Mouse (Mus musculus): ENCODE data around the gene Urod. TPM values are rescaled to one million over a fixed set of nuclear protein-coding genes. Genes with fewer than 3 reads are reported as not detected.
A peak's percentile ranks its signal among the peaks of the same experiment; 100 is the strongest.

Gene Urod
- 88.9 and 99.1 TPM in 2 replicates for polyA plus RNA-seq (2015; fragmentation: Nextera tagmentation; extraction: Ambion mirVana)

GRCm38 (mm10) chr4:116993672-116994621, at the start of gene Urod:
Gene Urod (minus strand): TSS chr4:116994413.
- ATAC-seq (ENCODE audit: extremely low read depth, insufficient number of reproducible peaks, low FRiP score, low TSS enrichment), result peak; percentile 90
- Histone ChIP-seq H3K9me3 (no peaks in the 10 kb centered on the region), H3K27ac (replicated peaks) (peak within 1 kb of the TSS; percentile 75), H3K27me3 (replicated peaks) (peaks cover 8% of the 10 kb centered on the region; the same call in 1 of the 2 replicates), H3K4me3 (peak within 1 kb of the TSS; percentile 90), H3K4me1 (peaks cover 30% of the 10 kb centered on the region), H3K36me3 (peaks cover 37% of the 10 kb centered on the region), H3K9ac (peak within 1 kb of the TSS; percentile 93), H3K4me2 (peak within 1 kb of the TSS; percentile 94)
- WGBS, result under 1% methylated on average over 38 of the region's 38 CpGs

GRCm38 (mm10) chr4:117041283-117041721, 47.1 kb upstream of the Urod start:
- Histone ChIP-seq H3K4me1 (peaks cover 26% of the 10 kb centered on the region), H3K27ac (replicated peaks) (peak overlapping the region; percentile 41), H3K4me3 (no peak overlapping the region), H3K4me2 (no peak overlapping the region), H3K9me3 (no peaks in the 10 kb centered on the region), H3K27me3 (replicated peaks) (no peaks in the 10 kb centered on the region), H3K36me3 (peaks cover 10% of the 10 kb centered on the region; the same call in 1 of the 2 replicates), H3K9ac (no peak overlapping the region)
- no peak for ATAC-seq (ENCODE audit: extremely low read depth, insufficient number of reproducible peaks, low FRiP score, low TSS enrichment)
- WGBS, result 36% methylated on average over 4 of the region's 4 CpGs

- H3K36me3 ChIP-seq, result peaks cover 10% of the 10 kb centered on the region; the same call in 1 of the 2 replicates
- peak overlapping the region; percentile 41 for H3K27ac ChIP-seq (replicated peaks)
- no peak overlapping the region for H3K4me3 ChIP-seq
- H3K4me1 ChIP-seq, result peaks cover 26% of the 10 kb centered on the region
- 58% methylated on average over 1 of the region's 1 CpGs for WGBS
- H3K27me3 ChIP-seq (replicated peaks), result no peaks in the 10 kb centered on the region
- no peak overlapping the region for H3K9ac ChIP-seq
- H3K9me3 ChIP-seq, result no peaks in the 10 kb centered on the region
- no peak overlapping the region for H3K4me2 ChIP-seq
- no peak for ATAC-seq (ENCODE audit: extremely low read depth, insufficient number of reproducible peaks, low FRiP score, low TSS enrichment)
Observed at GRCm38 (mm10) chr4:117040791-117041190, 46.6 kb upstream of the Urod start.

GRCm38 (mm10) chr4:117039925-117040687, 45.9 kb upstream of the Urod start:
- no peak for ATAC-seq (ENCODE audit: extremely low read depth, insufficient number of reproducible peaks, low FRiP score, low TSS enrichment)
- peaks cover 26% of the 10 kb centered on the region for H3K4me1 ChIP-seq
- H3K4me3 ChIP-seq, result no peak overlapping the region
- no peaks in the 10 kb centered on the region for H3K9me3 ChIP-seq
- peak overlapping the region; percentile 2; the same call in 1 of the 2 replicates for H3K4me2 ChIP-seq
- peak overlapping the region; percentile 13 for H3K27ac ChIP-seq (replicated peaks)
- no peak overlapping the region for H3K9ac ChIP-seq
- H3K36me3 ChIP-seq, result peaks cover 11% of the 10 kb centered on the region; the same call in 1 of the 2 replicates
- H3K27me3 ChIP-seq (replicated peaks), result no peaks in the 10 kb centered on the region
- WGBS, result 61% methylated on average over 9 of the region's 9 CpGs

- no peaks in the 10 kb centered on the region for H3K27me3 ChIP-seq (replicated peaks)
- no peaks in the 10 kb centered on the region for H3K9me3 ChIP-seq
- H3K9ac ChIP-seq, result no peak overlapping the region
- no peaks in the 10 kb centered on the region; the same call in 1 of the 2 replicates for H3K4me1 ChIP-seq
- ATAC-seq (ENCODE audit: extremely low read depth, insufficient number of reproducible peaks, low FRiP score, low TSS enrichment), result no peak
- WGBS, result 91% methylated on average over 1 of the region's 1 CpGs
- peaks cover 40% of the 10 kb centered on the region for H3K36me3 ChIP-seq
- no peak overlapping the region for H3K4me3 ChIP-seq
- H3K4me2 ChIP-seq, result no peak overlapping the region
- no peak overlapping the region for H3K27ac ChIP-seq (replicated peaks)
Observed at GRCm38 (mm10) chr4:117031105-117031504, 36.9 kb upstream of the Urod start.

- Histone ChIP-seq H3K36me3 (peaks cover 34% of the 10 kb centered on the region), H3K27me3 (replicated peaks) (no peaks in the 10 kb centered on the region)
- 89% methylated on average over 4 of the region's 4 CpGs for WGBS
Observed at GRCm38 (mm10) chr4:117023469-117023868, 29.3 kb upstream of the Urod start.

GRCm38 (mm10) chr4:117019206-117020134, 25.3 kb upstream of the Urod start, which contains the start of gene Eif2b3:
Gene Eif2b3 (plus strand): TSS chr4:117019402.
- Histone ChIP-seq H3K4me2 (peak within 1 kb of the TSS; percentile 90), H3K36me3 (peaks cover 25% of the 10 kb centered on the region), H3K9me3 (no peaks in the 10 kb centered on the region), H3K4me1 (peaks cover 14% of the 10 kb centered on the region), H3K9ac (peak within 1 kb of the TSS; percentile 94), H3K27ac (replicated peaks) (peak within 1 kb of the TSS; percentile 61), H3K4me3 (peak within 1 kb of the TSS; percentile 95), H3K27me3 (replicated peaks) (no peaks in the 10 kb centered on the region)
- WGBS, result under 1% methylated on average over 61 of the region's 61 CpGs
- ATAC-seq (ENCODE audit: extremely low read depth, insufficient number of reproducible peaks, low FRiP score, low TSS enrichment), result peak; percentile 61

More at GRCm38 (mm10) chr4:117023469-117023868, 29.3 kb upstream of the Urod start:
- no peak overlapping the region for H3K27ac ChIP-seq (replicated peaks)
- no peak overlapping the region for H3K4me3 ChIP-seq
- H3K4me2 ChIP-seq, result no peak overlapping the region
- no peak overlapping the region for H3K9ac ChIP-seq
- H3K9me3 ChIP-seq, result no peaks in the 10 kb centered on the region
- peaks cover 14% of the 10 kb centered on the region for H3K4me1 ChIP-seq
- ATAC-seq (ENCODE audit: extremely low read depth, insufficient number of reproducible peaks, low FRiP score, low TSS enrichment), result no peak

- no peak overlapping the region for H3K27ac ChIP-seq (replicated peaks)
- no peak overlapping the region for H3K4me2 ChIP-seq
- ATAC-seq (ENCODE audit: extremely low read depth, insufficient number of reproducible peaks, low FRiP score, low TSS enrichment), result no peak
- H3K9ac ChIP-seq, result no peak overlapping the region
- 81% methylated on average over 7 of the region's 7 CpGs for WGBS
- no peaks in the 10 kb centered on the region for H3K9me3 ChIP-seq
- no peak overlapping the region for H3K4me3 ChIP-seq
- peaks cover 14% of the 10 kb centered on the region for H3K36me3 ChIP-seq
- peaks cover 14% of the 10 kb centered on the region for H3K4me1 ChIP-seq
- H3K27me3 ChIP-seq (replicated peaks), result no peaks in the 10 kb centered on the region
Observed at GRCm38 (mm10) chr4:117018327-117018726, 24.1 kb upstream of the Urod start.

GRCm38 (mm10) chr4:117017738-117018137, 23.5 kb upstream of the Urod start:
- ATAC-seq (ENCODE audit: extremely low read depth, insufficient number of reproducible peaks, low FRiP score, low TSS enrichment), result no peak
- peaks cover 8% of the 10 kb centered on the region for H3K36me3 ChIP-seq
- no peaks in the 10 kb centered on the region for H3K9me3 ChIP-seq
- 83% methylated on average over 2 of the region's 2 CpGs for WGBS
- H3K9ac ChIP-seq, result no peak overlapping the region
- no peak overlapping the region for H3K4me2 ChIP-seq
- H3K4me3 ChIP-seq, result no peak overlapping the region
- H3K4me1 ChIP-seq, result peaks cover 14% of the 10 kb centered on the region
- no peak overlapping the region for H3K27ac ChIP-seq (replicated peaks)
- no peaks in the 10 kb centered on the region for H3K27me3 ChIP-seq (replicated peaks)

GRCm38 (mm10) chr4:117014901-117015415, 20.7 kb upstream of the Urod start:
- no peaks in the 10 kb centered on the region for H3K36me3 ChIP-seq
- no peak overlapping the region for H3K4me2 ChIP-seq
- no peaks in the 10 kb centered on the region for H3K9me3 ChIP-seq
- H3K27ac ChIP-seq (replicated peaks), result no peak overlapping the region
- H3K4me1 ChIP-seq, result peaks cover 6% of the 10 kb centered on the region
- no peak overlapping the region for H3K4me3 ChIP-seq
- WGBS, result 42% methylated on average over 4 of the region's 4 CpGs
- no peak for ATAC-seq (ENCODE audit: extremely low read depth, insufficient number of reproducible peaks, low FRiP score, low TSS enrichment)
- no peaks in the 10 kb centered on the region for H3K27me3 ChIP-seq (replicated peaks)
- H3K9ac ChIP-seq, result no peak overlapping the region

Data from heart, embryonic 13.5 days (tissue).